Mouse (Mus musculus) embryonic fibroblast, embryonic 13.5 days (primary cell): Measurements from ENCODE around the gene Ly86.

Experiments used
- CTCF ChIP-seq: IDR thresholded peaks from 2 replicates; pipeline ENCODE4 v1.5.1; 2011; ENCODE audit warnings: mild to moderate bottlenecking, control low read depth, low read length, moderate library complexity, borderline replicate concordance; ENCODE audit not compliant: insufficient read depth
- POLR2A ChIP-seq: IDR thresholded peaks from 2 replicates; pipeline ENCODE4 v1.6.1; 2011; ENCODE audit warnings: low read depth, mild to moderate bottlenecking, control low read depth, low read length, moderate library complexity

DNA sequence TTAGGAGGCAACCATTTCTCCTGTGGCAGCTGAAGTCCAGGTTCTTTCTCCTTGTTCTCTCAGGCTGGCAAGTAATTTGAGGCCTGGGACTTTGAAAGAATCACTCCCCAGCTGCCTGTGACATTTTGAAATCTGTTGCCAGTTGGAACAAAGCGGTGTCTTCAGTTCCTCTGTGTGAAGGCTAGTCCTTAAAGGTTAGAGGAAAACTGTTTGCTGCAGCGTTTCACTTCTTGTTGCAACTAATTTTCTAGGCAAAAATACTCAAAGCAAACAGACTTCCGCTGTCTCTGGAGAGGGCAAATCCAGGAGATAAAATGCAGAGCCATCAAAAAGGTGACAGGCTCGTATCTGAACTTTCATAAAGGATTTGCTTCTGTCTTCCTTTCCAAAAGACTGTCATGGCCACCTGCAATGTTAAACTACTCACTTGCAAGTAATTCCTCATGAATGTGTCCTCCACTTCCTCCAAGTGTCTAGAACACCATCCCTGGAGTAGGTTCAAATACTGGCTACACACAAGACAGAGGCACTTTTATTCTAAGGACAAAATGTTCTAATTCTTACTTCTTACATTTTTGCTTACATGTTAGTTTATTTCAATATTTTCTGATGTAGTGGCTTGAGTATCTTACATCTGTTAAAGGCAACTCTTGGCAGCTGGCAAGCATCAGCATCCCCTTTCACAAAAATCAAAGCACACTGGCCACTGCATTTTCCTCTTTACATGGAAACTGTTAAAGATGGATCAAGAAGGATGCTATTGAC is 12.0 kb upstream of the Ly86 start:
- TF ChIP-seq CTCF (no peak), POLR2A (no peak)
